ENCODE assay signal across 8 mouse cellular contexts in the genomic region with DNA sequence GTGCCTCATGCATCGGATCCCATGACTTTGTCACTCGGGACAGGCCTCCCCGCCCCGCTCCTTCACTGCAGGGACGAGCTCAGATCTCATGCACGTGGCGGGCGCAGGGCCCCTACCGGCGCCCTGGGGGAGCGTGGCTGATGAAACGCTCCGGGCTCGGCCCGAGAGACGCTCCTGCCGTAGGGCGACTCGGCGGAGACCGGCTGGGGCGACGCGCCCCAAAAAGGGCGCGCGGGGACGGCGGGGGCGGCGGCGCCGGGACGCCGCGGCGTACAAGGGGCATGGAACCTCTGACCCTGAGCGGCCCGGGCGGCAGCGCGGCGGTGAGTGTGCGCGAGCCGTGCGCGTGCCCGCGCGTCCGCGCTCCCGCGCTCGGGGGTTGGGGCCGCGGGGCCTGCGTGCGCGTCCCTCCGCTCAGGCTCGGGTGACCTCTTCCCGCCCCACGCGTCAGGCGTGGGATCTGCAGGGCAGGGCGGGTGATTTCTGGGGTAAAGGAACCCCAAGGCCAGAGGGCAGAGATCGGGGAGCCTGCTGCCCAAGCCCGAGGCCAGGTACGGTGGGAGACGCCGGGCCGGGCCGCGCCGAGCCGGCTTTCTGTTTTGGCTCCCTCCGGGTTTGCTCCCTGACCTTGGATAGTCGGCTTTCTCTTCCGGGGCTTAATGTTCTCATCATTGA. TPM values are rescaled to one million over a fixed set of nuclear protein-coding genes. Genes with fewer than 3 reads are reported as not detected.
A peak's percentile ranks its signal among the peaks of the same experiment; 100 is the strongest.
DNase-seq lines count a peak whose midpoint lies in the region; ATAC-seq lines count a peak whose summit lies in the region.

TSS of gene Tmem268 (plus strand) at position 375 of the 675 bp plus-strand sequence.

- ATAC-seq in frontal cortex, adult (ENCODE audit: low TSS enrichment), result peak; percentile 65
- ATAC-seq in hematopoietic stem cell, adult 5-6 weeks (replicated peaks in 1 of 2; ENCODE audit: insufficient read depth in 1 of 2, low FRiP score in 2 of 2, low TSS enrichment in 1 of 2, low read depth in 1 of 2, poor library complexity in 2 of 2, severe bottlenecking in 2 of 2), result peak; percentile 26 to 40; a peak in 3 of 4 replicates

- DNase-seq in NIH3T3 (ENCODE audit: low read depth), result peak; percentile 87
- peak; percentile 85 for DNase-seq in cerebellum, adult 9-10 months
- DNase-seq in layer of hippocampus, postnatal 10 days (ENCODE audit: low spot score in 2 of 2), result peak; percentile 69 to 80
- DNase-seq in lung, postnatal 25 days (ENCODE audit: low spot score), result peak; percentile 70
- peak; percentile 84 for DNase-seq in ovary, postnatal 36 days (ENCODE audit: low spot score)
- peak; percentile 87 for DNase-seq in thymus, postnatal 25 days

RNA-seq across cellular contexts. Expression of gene Tmem268, which starts in this region (rescaled TPM):
- 10.3 and 40.9 TPM in 2 replicates for total RNA-seq in hematopoietic stem cell, adult 5-6 weeks (2017)
- total RNA-seq in layer of hippocampus, postnatal 10 days (2021), result 1 to 10 TPM; 6.8 to 7.0 TPM

Comparison
In these comparisons a context has a peak if more than half of its experiments do, and no peak if none do; other contexts are left out.
1. Peak in every context shown above with its lines: DNase-seq and ATAC-seq.